Mouse (Mus musculus) C2C12 (cell line): ENCODE measurements around the gene Pced1a. TPM values are rescaled to one million over a fixed set of nuclear protein-coding genes. Genes with fewer than 3 reads are reported as not detected.

Experiments used
- H3K27me3 ChIP-seq: one replicate; pipeline ENCODE4 v1.6.1; 2011; ENCODE audit not compliant: control insufficient read depth, insufficient read depth, insufficient read length
- H3K36me3 ChIP-seq: one replicate; pipeline ENCODE4 v1.6.1; 2011; ENCODE audit not compliant: control insufficient read depth, insufficient read depth
- H3K4me3 ChIP-seq: one replicate; pipeline ENCODE4 v1.5.1; 2011; ENCODE audit warnings: mild to moderate bottlenecking, control low read depth; ENCODE audit not compliant: poor library complexity, insufficient read depth, severe bottlenecking
- H3K79me2 ChIP-seq: one replicate; pipeline ENCODE4 v1.6.1; 2011; ENCODE audit not compliant: control insufficient read depth, insufficient read depth
- H3K79me3 ChIP-seq: one replicate; pipeline ENCODE4 v1.6.1; 2011; ENCODE audit warnings: low read depth, control low read depth
- H3ac ChIP-seq: one replicate; pipeline ENCODE3; 2011; ENCODE audit warnings: low read depth; ENCODE audit not compliant: control insufficient read depth, insufficient read length
- CEBPB ChIP-seq: IDR thresholded peaks from one replicate; pipeline ENCODE4 v1.6.1; 2011; ENCODE audit warnings: low read depth, mild to moderate bottlenecking, control low read depth, moderate library complexity
- CTCF ChIP-seq: IDR thresholded peaks from one replicate; pipeline ENCODE4 v1.5.1; 2011; ENCODE audit not compliant: control insufficient read depth, insufficient read depth, insufficient read length
- FOSL1 ChIP-seq: IDR thresholded peaks from one replicate; pipeline ENCODE4 v1.8.0; 2011; ENCODE audit warnings: mild to moderate bottlenecking, low read length; ENCODE audit not compliant: poor library complexity, insufficient read depth, severe bottlenecking
- MAX ChIP-seq: IDR thresholded peaks from one replicate; pipeline ENCODE4 v1.6.1; 2011; ENCODE audit warnings: mild to moderate bottlenecking, control low read depth
- MYOD1 ChIP-seq: IDR thresholded peaks from one replicate; pipeline ENCODE4 v1.6.1; 2011; ENCODE audit warnings: low read depth; ENCODE audit not compliant: control insufficient read depth, insufficient read length
- MYOG ChIP-seq: IDR thresholded peaks from one replicate; pipeline ENCODE4 v1.6.1; 2011; ENCODE audit not compliant: control insufficient read depth, insufficient read length; ENCODE audit errors: extremely low read depth
- USF1 ChIP-seq: IDR thresholded peaks from one replicate; pipeline ENCODE4 v1.6.1; 2011; ENCODE audit warnings: low read depth, mild to moderate bottlenecking, control low read depth, moderate library complexity
- polyA plus RNA-seq: library from polyadenylated mRNA; unstranded; fragments of >200 nt; fragmentation: generic; extraction: Trizol; gene quantifications from one replicate; pipeline ENCODE4 v1.2.1, GENCODE M21; 2012; ENCODE audit warnings: missing spikeins

Pced1a gene
- polyA plus RNA-seq, 1 experiment, result 15.4 TPM

GRCm38 (mm10) chr2:130400046-130400445 is 24.5 kb downstream of the Pced1a start:
- Histone ChIP-seq H3K79me3 (no peaks in the 10 kb centered on the region), H3K36me3 (no peaks in the 10 kb centered on the region), H3K27me3 (peaks cover 22% of the 10 kb centered on the region), H3ac (no peak overlapping the region), H3K4me3 (no peak overlapping the region), H3K79me2 (no peaks in the 10 kb centered on the region)
- TF ChIP-seq MYOG, result no peak
- no peak for TF ChIP-seq FOSL1

- Histone ChIP-seq H3K79me2 (no peaks in the 10 kb centered on the region), H3K27me3 (peaks cover 21% of the 10 kb centered on the region), H3ac (no peak overlapping the region), H3K4me3 (no peak overlapping the region), H3K36me3 (no peaks in the 10 kb centered on the region), H3K79me3 (no peaks in the 10 kb centered on the region)
- TF ChIP-seq MAX (no peak), MYOD1 (no peak), MYOG (no peak), CEBPB (no peak), FOSL1 (no peak), CTCF (no peak), USF1 (no peak)
Observed at GRCm38 (mm10) chr2:130398091-130398490, 26.4 kb downstream of the Pced1a start.

- Histone ChIP-seq H3ac (no peak within 1 kb of the TSS), H3K79me3 (no peaks in the 10 kb centered on the region)
Observed at GRCm38 (mm10) chr2:130397186-130397985, 27.1 kb downstream of the Pced1a start, which contains the start of gene Cpxm1. Cpxm1 (minus strand) TSS chr2:130397574.

GRCm38 (mm10) chr2:130395696-130396095 is 28.8 kb downstream of the Pced1a start:
- peaks cover 18% of the 10 kb centered on the region for H3K27me3 ChIP-seq
- TF ChIP-seq MYOG, result no peak
- TF ChIP-seq CTCF, result no peak
- TF ChIP-seq FOSL1, result no peak
- H3ac ChIP-seq, result no peak overlapping the region
- no peaks in the 10 kb centered on the region for H3K36me3 ChIP-seq
- H3K4me3 ChIP-seq, result no peak overlapping the region
- no peaks in the 10 kb centered on the region for H3K79me3 ChIP-seq
- H3K79me2 ChIP-seq, result no peaks in the 10 kb centered on the region

More at GRCm38 (mm10) chr2:130397186-130397985, 27.1 kb downstream of the Pced1a start, which contains the start of gene Cpxm1:
- TF ChIP-seq MYOG, result no peak
- TF ChIP-seq MYOD1, result no peak
- TF ChIP-seq FOSL1, result no peak
- TF ChIP-seq CEBPB, result no peak
- TF ChIP-seq MAX, result no peak
- TF ChIP-seq USF1, result no peak
- TF ChIP-seq CTCF, result no peak
- H3K79me2 ChIP-seq, result no peaks in the 10 kb centered on the region
- no peak within 1 kb of the TSS for H3K4me3 ChIP-seq
- peaks cover 15% of the 10 kb centered on the region for H3K27me3 ChIP-seq
- no peaks in the 10 kb centered on the region for H3K36me3 ChIP-seq

- H3K36me3 ChIP-seq, result no peaks in the 10 kb centered on the region
Observed at GRCm38 (mm10) chr2:130392836-130393235, 31.7 kb downstream of the Pced1a start.

GRCm38 (mm10) chr2:130390993-130391625 is 33.4 kb downstream of the Pced1a start:
- no peak overlapping the region for H3K4me3 ChIP-seq
- H3K79me2 ChIP-seq, result no peaks in the 10 kb centered on the region
- H3K36me3 ChIP-seq, result no peaks in the 10 kb centered on the region
- H3K27me3 ChIP-seq, result peaks cover 19% of the 10 kb centered on the region
- no peaks in the 10 kb centered on the region for H3K79me3 ChIP-seq
- TF ChIP-seq CTCF, result no peak
- no peak overlapping the region for H3ac ChIP-seq

More at GRCm38 (mm10) chr2:130392836-130393235, 31.7 kb downstream of the Pced1a start:
- TF ChIP-seq FOSL1 (no peak), USF1 (no peak), MAX (no peak), MYOG (no peak), CEBPB (no peak), MYOD1 (no peak), CTCF (no peak)
- Histone ChIP-seq H3K79me3 (no peaks in the 10 kb centered on the region), H3K4me3 (no peak overlapping the region), H3K27me3 (peaks cover 27% of the 10 kb centered on the region), H3ac (no peak overlapping the region), H3K79me2 (no peaks in the 10 kb centered on the region)
